Mouse (Mus musculus) urinary bladder, postnatal 25 days (tissue): ENCODE data around the gene Naa10.

Experiments used
- DNase-seq: peaks from one replicate; pipeline ENCODE4 v3.0.0; 2022; ENCODE audit warnings: low spot score

The Naa10 gene

DNA sequence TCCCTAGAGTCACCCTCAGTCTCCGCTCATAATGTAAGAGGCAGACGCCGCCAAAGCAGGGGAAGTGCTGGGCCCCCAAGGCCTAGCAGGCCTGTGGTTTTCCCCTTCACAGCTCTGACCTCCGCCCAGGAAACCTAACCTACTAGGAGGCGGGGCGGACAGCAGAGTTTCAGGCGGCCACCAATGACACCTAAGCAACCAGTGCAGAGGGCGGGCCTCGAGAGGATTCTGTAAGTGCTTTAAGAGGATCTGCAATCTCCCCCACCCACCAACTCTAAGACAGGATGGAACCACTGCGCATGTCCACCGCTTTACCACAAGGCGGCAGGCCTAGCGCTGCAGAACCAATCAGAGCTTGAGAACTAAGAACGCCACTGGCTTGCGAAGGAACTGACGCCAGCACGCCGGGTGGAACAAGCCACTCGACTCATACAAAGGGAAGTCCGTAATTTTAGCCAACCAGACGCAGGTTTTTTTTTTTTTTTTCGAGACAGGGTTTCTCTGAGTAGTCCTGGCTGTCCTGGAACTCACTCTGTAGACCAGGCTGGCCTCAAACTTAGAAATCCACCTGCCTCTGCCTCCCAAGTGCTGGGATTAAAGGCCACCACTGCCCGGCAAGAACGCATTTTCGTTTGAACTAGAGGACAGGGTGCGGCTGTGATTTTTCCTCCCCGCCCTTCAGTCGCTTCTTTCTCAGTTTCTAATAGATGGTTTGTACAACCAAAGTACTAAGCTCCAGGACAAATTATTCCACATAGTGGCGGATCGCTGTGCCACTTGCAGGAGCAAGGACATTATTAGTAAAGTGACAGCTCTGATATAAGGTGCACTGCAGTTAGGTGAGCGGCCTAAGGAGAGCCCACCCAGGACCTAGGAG lies 6.7 kb downstream of the Naa10 start:
- peak; percentile 56 for DNase-seq

- DNase-seq: no peak
These were observed 10.2 kb downstream of the Naa10 start for GRCm38 (mm10) chrX:73911588-73911987.

- no peak for DNase-seq
These were observed 10.6 kb downstream of the Naa10 start for GRCm38 (mm10) chrX:73911156-73911555.

DNA sequence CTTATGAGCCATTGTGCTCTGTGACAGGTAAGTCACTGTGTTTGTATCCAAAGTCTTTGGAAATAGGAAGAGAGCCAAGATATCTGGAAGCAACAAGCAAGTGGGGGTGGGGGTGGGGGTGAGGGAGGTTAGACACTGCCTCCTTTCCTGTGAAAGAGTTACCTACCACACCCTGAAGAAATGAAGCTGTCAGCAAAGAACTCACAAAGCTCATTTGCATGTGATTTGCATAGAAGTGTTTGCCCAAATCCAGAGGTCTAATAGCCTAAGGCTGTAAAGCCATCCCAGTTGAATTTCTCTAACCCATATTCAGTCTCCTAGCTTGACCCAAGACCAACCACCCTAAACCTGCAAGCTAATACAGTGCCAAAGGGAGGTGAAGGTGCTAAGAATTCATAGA lies 11.3 kb downstream of the Naa10 start:
- DNase-seq: no peak

DNA sequence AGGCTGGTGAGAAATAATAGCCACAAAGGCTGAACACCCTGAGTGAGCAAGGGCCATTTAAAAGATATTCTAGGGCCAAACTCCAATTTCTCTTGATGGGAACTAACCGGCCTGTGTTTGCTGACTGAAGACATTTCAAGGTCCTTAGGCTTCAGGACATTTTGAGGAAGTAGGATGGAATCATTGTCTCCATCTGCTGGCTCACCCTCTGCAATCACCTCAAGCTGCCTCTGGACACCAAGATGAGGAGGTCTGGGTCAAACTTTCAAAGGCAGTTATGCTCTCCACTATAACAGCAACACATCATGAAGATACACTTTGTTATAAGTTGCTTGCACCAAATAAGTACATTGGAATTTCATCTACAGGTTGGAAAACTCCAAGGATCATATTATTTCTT lies 11.7 kb downstream of the Naa10 start:
- no peak for DNase-seq

- DNase-seq: no peak
These were observed 23.8 kb downstream of the Naa10 start for GRCm38 (mm10) chrX:73897959-73898358.

DNA sequence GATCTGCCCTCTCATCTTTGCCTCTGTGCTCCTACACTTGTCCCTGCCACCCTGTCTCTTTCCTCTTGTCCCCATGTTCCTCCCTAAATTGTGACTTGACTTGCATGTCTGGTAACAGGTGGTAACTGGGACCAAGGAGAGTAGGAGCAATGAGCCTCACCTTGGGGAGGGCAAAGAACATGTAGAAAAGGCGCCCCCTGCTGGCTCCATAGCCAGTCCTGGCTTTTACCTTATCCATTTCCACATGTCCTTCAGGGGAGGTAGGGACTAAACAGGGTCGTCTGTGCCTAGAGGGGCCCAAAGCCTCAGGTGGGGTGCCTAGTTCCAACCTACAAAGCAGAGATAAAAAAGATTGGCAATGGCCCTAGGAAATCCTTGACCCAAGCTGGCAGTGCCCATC lies 26.0 kb downstream of the Naa10 start, which contains the start of gene L1cam:
TSS of gene L1cam (minus strand) at position 387 of the 400 bp plus-strand sequence.
- DNase-seq: peak; percentile 58

GRCm38 (mm10) chrX:73892833-73893232 lies 28.9 kb downstream of the Naa10 start:
- no peak for DNase-seq

GRCm38 (mm10) chrX:73891551-73892152 lies 30.1 kb downstream of the Naa10 start, which contains the start of gene Avpr2:
Avpr2 (plus strand) TSS chrX:73892102.
- no peak for DNase-seq

- no peak for DNase-seq
These were observed 40.3 kb downstream of the Naa10 start for GRCm38 (mm10) chrX:73881463-73881862.

DNA sequence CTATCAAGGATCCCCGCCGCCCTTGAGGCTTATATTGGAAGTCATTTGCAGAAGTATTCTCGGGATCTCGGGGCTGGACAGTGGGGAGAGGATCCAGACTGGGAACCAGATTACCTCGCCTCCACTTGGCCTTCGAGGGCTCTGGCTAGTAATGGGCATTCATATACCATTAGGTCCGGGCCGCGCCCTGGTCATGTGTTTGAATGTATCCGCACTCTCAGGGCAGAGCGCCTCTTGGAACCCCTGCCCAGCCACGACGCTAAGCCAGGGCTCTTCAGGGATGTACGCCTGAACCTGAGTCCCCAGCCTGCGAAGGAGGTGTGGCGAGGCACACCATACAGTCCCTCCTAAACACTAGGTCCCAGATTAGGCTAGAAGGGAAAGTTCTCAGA lies 40.7 kb downstream of the Naa10 start:
- DNase-seq: no peak

- peak; percentile 55 for DNase-seq
These were observed 41.3 kb downstream of the Naa10 start for GRCm38 (mm10) chrX:73880194-73881035.

DNA sequence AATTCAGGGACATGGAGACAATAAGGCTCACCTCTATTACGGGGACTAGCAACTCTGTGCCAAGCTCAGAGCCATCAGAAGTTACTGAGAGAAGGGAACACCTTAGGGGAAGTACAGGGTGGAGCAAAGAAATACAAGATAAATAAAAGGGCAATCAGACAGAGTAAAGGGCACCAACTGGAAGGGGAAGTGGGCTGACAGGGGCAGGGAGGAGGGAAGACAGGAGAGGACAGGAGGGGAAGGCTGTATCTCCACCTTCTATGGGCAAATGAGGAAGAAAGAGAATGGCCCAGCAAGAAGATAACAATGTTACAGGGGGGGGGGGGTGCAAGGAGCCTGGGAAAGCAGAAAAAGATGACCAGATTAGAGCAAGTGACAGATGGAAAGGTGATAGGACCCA lies 44.7 kb downstream of the Naa10 start:
- no peak for DNase-seq

- DNase-seq: no peak
These were observed 45.9 kb downstream of the Naa10 start for GRCm38 (mm10) chrX:73875881-73876280.

- no peak for DNase-seq
These were observed 49.8 kb downstream of the Naa10 start for GRCm38 (mm10) chrX:73871956-73872355.

DNA sequence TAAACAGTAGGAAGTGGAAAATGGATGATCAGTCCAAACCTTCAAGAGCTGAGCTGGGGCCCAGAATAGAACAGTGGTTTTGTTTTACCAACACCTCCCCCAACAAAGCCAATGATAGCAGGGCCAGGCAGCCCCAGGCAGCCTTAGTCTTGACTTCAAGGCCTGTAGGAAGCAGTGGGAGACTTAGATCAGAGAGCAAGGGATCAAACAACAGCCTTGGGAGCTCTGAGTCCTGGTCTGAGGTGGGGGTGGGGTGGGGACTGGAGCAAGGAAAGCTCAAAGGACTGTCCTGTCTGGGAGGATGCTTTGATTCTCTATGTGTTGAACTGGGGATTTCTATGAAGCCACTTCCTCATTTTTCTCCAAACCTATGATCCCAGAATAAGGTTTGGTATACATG lies 50.3 kb downstream of the Naa10 start:
- no peak for DNase-seq

DNA sequence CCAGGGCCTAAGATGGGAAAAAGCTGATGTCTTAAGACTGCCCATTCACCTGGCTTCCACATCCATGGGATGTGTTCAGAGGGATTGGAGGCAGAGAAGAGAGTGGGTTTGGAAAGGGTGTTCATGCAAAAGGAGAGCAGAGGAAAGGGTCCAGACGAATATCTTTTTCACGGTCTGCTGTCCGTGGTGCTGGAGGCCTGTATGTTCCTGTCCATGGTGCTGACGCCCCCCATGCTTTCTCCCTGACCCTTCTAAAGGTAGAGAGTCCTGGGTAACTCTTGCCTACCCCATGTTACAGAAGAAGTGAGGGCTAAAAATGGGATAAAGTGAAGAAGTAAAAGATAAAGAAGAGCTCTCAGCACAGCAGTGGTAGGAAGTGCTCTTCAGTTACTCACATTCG lies 52.4 kb downstream of the Naa10 start:
- DNase-seq: no peak

- DNase-seq: no peak
These were observed 53.9 kb downstream of the Naa10 start for GRCm38 (mm10) chrX:73867852-73868251.

DNA sequence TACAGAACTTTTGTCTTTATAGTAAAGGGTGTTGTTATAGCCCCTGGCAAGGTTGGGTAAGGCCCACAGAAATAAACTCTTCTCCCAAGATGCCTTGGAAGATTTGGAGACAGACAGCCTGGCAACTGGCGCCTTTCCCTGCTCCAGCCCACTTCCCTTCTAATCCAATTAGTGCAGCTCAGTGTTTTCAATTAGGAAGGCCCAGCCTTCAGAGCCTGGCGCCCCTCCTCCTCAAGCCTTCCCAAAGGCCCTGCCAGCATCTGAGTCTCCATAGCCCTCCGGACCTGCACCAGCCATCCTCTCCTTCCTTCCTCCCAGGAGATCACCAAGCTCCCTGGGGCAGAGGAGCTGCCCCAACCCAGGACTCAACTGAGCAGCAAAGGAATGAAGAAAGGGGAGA lies 54.5 kb downstream of the Naa10 start:
- no peak for DNase-seq
